Mouse (Mus musculus) forebrain, embryonic 14.5 days (tissue): Measurements from ENCODE around the gene Cd3e. TPM values are rescaled to one million over a fixed set of nuclear protein-coding genes. Genes with fewer than 3 reads are reported as not detected.

Experiments
- ATAC-seq: fragments of 200-750 bp; cut with Nextera tagmentation; 2 replicates; pipeline ENCODE4 v1.8.0; 2017; ENCODE audit warnings: mild to moderate bottlenecking, moderate library complexity
- DNase-seq: peaks from one replicate; pipeline ENCODE4 v3.0.0-alpha.2; 2015; ENCODE audit warnings: low spot score
- H3K27ac ChIP-seq: fragments of 300-500 bp; sonication (generic); 2 replicates; pipeline ENCODE4 v1.5.1; 2014; ENCODE audit warnings: low read depth, mild to moderate bottlenecking, control low read depth, low read length, moderate library complexity
- H3K27me3 ChIP-seq: fragments of 300-500 bp; sonication (generic); replicated peaks from 2 replicates; pipeline ENCODE4 v1.6.1; 2014; ENCODE audit warnings: low read length, control low read depth, mixed read lengths; ENCODE audit not compliant: control insufficient read depth, insufficient read depth
- H3K36me3 ChIP-seq: fragments of 300-500 bp; sonication (generic); 2 replicates; pipeline ENCODE4 v1.6.1; 2014; ENCODE audit warnings: low read length, control low read depth; ENCODE audit not compliant: control insufficient read depth, insufficient read depth
- H3K4me1 ChIP-seq: fragments of 300-500 bp; sonication (generic); 2 replicates; pipeline ENCODE4 v1.6.1; 2014; ENCODE audit warnings: antibody characterized with exemption, low read length, control low read depth; ENCODE audit not compliant: control insufficient read depth, insufficient read depth
- H3K4me2 ChIP-seq: fragments of 300-500 bp; sonication (generic); 2 replicates; pipeline ENCODE4 v1.6.1; 2014; ENCODE audit warnings: mild to moderate bottlenecking, control low read depth, low read length
- H3K4me3 ChIP-seq: fragments of 300-500 bp; sonication (generic); 2 replicates; pipeline ENCODE4 v1.5.1; 2014; ENCODE audit warnings: low read depth, low read length, control low read depth
- H3K9ac ChIP-seq: fragments of 300-500 bp; sonication (generic); 2 replicates; pipeline ENCODE4 v1.6.1; 2014; ENCODE audit warnings: mild to moderate bottlenecking, low read length, control low read depth, moderate library complexity
- H3K9me3 ChIP-seq: fragments of 300-500 bp; sonication (generic); replicated peaks from 2 replicates; pipeline ENCODE4 v1.6.1; 2016; ENCODE audit warnings: low read length, control low read depth, mixed read lengths; ENCODE audit not compliant: control insufficient read depth
- WGBS: fragments of 180-500 bp; shearing (Covaris S2); extraction: QIAGEN DNeasy Blood & Tissue Kit; methylation state at CpG from one replicate; pipeline ENCODE4 v1.1.7; 2014; 5-methylcytosine and 5-hydroxymethylcytosine counted together
- polyA plus RNA-seq: library from polyadenylated mRNA; unstranded; fragments of >200 nt; fragmentation: Nextera tagmentation; extraction: Ambion mirVana; gene quantifications from 2 replicates; pipeline ENCODE4 v1.2.1, GENCODE M21; 2014

Cd3e gene
- polyA plus RNA-seq, 1 experiment from 2014 or later: not detected

DNA sequence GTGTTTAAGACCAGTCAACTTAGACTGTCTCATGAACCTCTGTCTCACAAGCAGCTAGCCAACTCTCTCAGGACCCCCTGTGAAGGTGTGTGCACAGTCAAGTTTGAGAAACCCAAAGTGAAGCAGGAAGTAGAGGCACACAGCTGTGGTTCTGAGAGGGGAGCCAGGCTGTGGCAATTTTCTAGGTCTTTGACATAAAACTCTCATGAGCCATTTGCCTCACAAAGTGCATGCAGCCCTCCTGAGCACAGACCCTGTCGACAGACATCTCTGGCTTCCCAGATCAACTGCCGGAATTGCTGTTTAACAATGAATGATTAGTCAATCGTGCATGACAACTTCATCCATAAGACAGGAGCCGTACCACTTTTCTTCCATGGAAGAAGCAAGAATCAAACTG is 1.1 kb downstream of the Cd3e start:
- Histone ChIP-seq H3K27ac (no peak overlapping the region), H3K4me2 (no peak overlapping the region), H3K4me3 (no peak overlapping the region), H3K9me3 (no peaks in the 10 kb centered on the region), H3K4me1 (no peaks in the 10 kb centered on the region), H3K9ac (no peak overlapping the region), H3K36me3 (no peaks in the 10 kb centered on the region), H3K27me3 (no peaks in the 10 kb centered on the region)
- 77% methylated on average over 4 of the region's 4 CpGs for WGBS
- no peak for DNase-seq
- no peak for ATAC-seq

DNA sequence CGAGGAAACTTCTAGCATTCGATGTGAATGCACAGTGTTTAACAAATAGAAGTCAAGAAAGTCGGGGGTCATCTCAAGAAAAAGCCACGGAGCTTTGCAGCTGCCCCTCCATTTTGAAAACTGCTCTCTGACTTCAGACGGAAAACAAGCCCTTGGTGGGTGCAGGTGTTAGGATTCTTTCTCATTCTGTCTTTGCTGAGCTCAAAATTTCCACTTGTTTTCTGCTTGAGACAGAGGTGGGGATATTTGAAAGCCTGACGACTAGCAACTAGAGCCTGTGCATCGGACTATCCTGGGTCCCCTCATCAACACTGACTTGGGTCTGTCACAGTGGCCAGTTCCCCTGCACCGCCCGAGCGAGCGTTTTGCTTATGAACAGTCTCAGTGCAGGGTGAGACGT is 2.0 kb downstream of the Cd3e start:
- Histone ChIP-seq H3K36me3 (no peaks in the 10 kb centered on the region), H3K4me2 (no peak overlapping the region), H3K4me3 (no peak overlapping the region), H3K27me3 (no peaks in the 10 kb centered on the region), H3K27ac (no peak overlapping the region), H3K4me1 (no peaks in the 10 kb centered on the region), H3K9me3 (no peaks in the 10 kb centered on the region), H3K9ac (no peak overlapping the region)
- 76% methylated on average over 12 of the region's 12 CpGs for WGBS
- no peak for DNase-seq
- no peak for ATAC-seq

DNA sequence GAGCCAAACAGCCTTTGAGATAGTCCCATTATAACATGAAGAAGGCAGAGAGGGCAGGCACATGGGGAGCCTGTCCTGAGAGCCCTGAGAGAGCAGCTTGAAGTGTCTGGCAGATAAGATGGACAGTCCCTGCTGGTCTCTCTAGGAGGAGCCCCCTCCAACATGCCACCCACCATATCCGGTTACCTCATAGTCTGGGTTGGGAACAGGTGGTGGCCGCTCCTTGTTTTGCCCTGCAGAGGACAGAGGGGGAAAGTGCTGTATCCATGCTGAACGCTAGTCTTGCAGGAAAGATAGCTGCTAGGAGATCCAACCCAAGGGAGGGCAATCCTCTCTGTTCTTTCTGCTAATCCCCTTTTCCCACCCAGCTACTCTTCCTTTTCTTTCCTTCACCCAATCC is 9.2 kb downstream of the Cd3e start:
- Histone ChIP-seq H3K4me3 (no peak overlapping the region), H3K36me3 (no peaks in the 10 kb centered on the region), H3K4me2 (no peak overlapping the region), H3K9me3 (no peaks in the 10 kb centered on the region), H3K27me3 (no peaks in the 10 kb centered on the region), H3K9ac (no peak overlapping the region), H3K4me1 (no peaks in the 10 kb centered on the region), H3K27ac (no peak overlapping the region)
- 79% methylated on average over 3 of the region's 3 CpGs for WGBS
- ATAC-seq (no peak), DNase-seq (no peak)

DNA sequence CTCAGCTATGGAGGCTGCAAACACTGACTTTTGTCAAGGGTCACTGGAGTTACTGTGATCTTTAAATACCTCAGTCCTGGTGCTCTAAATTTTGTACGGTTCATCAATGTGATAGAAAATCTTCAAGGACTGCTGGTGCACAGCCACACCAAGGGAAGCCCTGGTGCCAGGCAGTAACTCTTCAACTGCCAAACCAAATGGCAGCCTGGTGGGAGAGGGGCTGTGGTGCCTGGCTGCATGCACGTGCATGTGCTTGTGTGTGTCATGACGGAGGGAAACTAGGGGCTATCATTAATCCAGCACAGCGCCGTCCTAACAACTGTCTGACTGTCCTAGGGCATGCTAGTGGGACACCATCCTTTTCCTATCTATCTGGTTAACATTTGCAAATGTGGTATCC is 9.7 kb downstream of the Cd3e start:
- no peaks in the 10 kb centered on the region for H3K9me3 ChIP-seq
- no peak for DNase-seq
- H3K9ac ChIP-seq: no peak overlapping the region
- no peak for ATAC-seq
- H3K4me1 ChIP-seq: no peaks in the 10 kb centered on the region
- WGBS: 83% methylated on average over 5 of the region's 5 CpGs
- H3K27me3 ChIP-seq: no peaks in the 10 kb centered on the region
- no peaks in the 10 kb centered on the region for H3K36me3 ChIP-seq
- no peak overlapping the region for H3K27ac ChIP-seq
- no peak overlapping the region for H3K4me2 ChIP-seq
- H3K4me3 ChIP-seq: no peak overlapping the region

DNA sequence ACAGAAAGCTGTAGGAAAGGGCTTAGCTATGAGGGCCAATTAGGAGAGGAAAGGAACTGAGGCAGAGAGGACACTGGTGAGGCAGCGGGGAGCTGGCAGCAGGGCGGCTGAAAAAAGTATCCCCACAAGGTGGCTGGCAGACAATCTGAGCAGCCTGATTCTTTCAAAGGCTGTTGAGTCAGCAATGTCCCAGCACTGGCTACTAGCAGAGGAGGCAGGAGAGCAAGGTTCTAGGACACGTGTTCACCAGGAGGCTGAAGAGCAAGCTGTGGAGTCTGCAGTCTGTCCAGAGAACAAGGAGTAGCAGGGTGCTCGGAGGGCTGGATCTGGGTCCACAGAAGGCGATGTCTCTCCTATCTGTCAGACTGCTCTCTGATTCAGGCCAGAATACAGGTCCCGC is 10.3 kb downstream of the Cd3e start:
- ATAC-seq (no peak), DNase-seq (no peak)
- H3K9me3 ChIP-seq: no peaks in the 10 kb centered on the region
- H3K36me3 ChIP-seq: no peaks in the 10 kb centered on the region
- 53% methylated on average over 6 of the region's 6 CpGs for WGBS
- H3K27ac ChIP-seq: no peak overlapping the region
- H3K27me3 ChIP-seq: no peaks in the 10 kb centered on the region
- H3K4me1 ChIP-seq: no peaks in the 10 kb centered on the region
- H3K4me2 ChIP-seq: no peak overlapping the region
- H3K4me3 ChIP-seq: no peak overlapping the region
- no peak overlapping the region for H3K9ac ChIP-seq

DNA sequence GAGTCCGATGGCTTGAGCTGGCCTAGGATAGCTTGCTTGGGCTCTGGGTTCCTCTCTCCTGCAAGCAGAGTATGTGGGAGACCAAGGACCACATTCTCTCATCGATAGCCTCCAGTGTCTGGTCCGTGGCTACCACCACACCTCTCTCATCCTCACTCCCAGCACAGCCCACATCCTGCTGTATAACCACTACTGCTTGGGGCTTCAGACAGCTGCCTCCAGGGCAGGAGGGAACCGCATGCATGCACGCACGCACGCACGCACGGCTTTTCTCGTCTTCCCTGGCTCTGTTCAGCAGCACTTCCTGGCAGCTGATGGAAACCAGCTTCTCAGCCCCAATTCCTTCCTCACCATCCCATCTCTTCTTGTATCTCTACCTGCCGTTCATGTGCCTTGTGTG is 11.3 kb downstream of the Cd3e start:
- no peaks in the 10 kb centered on the region for H3K27me3 ChIP-seq
- no peak for ATAC-seq
- no peak overlapping the region for H3K4me2 ChIP-seq
- H3K36me3 ChIP-seq: no peaks in the 10 kb centered on the region
- H3K9me3 ChIP-seq: no peaks in the 10 kb centered on the region
- no peak overlapping the region for H3K9ac ChIP-seq
- H3K27ac ChIP-seq: no peak overlapping the region
- no peak overlapping the region for H3K4me3 ChIP-seq
- DNase-seq: no peak
- H3K4me1 ChIP-seq: no peaks in the 10 kb centered on the region
- 90% methylated on average over 11 of the region's 11 CpGs for WGBS

DNA sequence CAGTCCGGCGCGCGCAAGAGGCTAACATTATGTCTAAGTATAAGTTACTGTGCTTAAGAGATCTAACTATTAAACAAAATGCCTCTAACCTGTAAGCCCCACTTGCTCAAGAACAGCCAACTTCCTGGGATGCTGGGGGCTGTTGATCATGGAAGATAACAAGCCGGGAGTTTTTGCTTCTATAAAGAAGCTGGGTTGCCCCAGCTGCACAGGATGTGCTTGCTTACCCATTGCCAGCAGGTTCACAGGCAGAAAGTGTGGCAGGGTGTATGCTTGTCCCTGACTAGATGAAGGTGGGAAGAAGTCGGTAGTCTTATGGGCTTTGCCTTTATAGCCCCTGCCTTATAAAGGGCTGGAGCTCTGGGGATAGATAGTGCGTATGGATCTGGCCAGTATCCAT is 12.8 kb downstream of the Cd3e start:
- ATAC-seq (no peak), DNase-seq (no peak)
- Histone ChIP-seq H3K4me2 (no peak overlapping the region), H3K4me3 (no peak overlapping the region), H3K27ac (no peak overlapping the region), H3K9ac (no peak overlapping the region), H3K27me3 (no peaks in the 10 kb centered on the region), H3K36me3 (no peaks in the 10 kb centered on the region), H3K4me1 (no peaks in the 10 kb centered on the region), H3K9me3 (no peaks in the 10 kb centered on the region)
- WGBS: 94% methylated on average over 7 of the region's 7 CpGs

DNA sequence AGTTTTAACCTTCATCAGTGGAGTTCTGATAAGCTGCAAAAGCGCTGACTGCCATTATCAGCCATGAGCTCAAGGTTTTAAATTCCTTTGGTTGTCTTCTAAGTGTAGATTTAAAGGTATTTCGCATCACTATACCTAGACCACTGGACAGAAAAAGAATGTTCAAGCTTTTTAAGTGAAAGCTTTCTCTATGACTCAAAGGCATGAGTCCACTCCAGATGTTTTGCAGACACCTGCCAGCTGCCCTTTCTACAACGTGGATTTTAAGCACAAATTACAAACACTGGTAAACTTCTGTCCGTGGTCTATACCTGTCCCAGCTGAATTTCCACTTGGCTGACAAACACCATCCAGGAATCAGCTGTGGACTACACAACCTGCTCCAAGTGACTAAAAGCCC is 14.5 kb downstream of the Cd3e start:
- no peaks in the 10 kb centered on the region for H3K9me3 ChIP-seq
- 79% methylated on average over 4 of the region's 4 CpGs for WGBS
- H3K4me3 ChIP-seq: no peak overlapping the region
- H3K9ac ChIP-seq: no peak overlapping the region
- H3K4me1 ChIP-seq: no peaks in the 10 kb centered on the region
- H3K36me3 ChIP-seq: no peaks in the 10 kb centered on the region
- ATAC-seq (no peak), DNase-seq (no peak)
- H3K27me3 ChIP-seq: no peaks in the 10 kb centered on the region
- no peak overlapping the region for H3K27ac ChIP-seq
- no peak overlapping the region for H3K4me2 ChIP-seq

DNA sequence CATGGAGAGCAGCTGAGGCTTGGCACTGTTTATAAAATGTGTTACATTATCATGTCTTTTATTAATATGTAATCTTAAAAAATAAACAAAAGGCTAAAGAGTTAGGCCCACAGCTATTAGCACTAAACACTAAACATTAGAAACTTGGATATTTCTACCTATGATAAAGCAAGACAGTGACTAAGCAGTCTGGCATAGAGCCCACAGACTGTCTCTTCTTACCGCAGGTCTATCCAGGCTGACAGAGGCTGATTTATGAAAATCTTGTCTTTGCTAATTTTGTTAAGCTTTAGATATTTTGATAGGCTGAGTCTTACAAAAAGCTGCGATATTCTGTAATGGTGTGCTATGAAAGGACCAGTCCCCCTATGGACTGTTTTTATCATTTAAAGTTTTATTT is 16.2 kb downstream of the Cd3e start:
- no peak overlapping the region for H3K9ac ChIP-seq
- WGBS: 91% methylated on average over 2 of the region's 2 CpGs
- H3K27ac ChIP-seq: no peak overlapping the region
- no peak overlapping the region for H3K4me3 ChIP-seq
- H3K9me3 ChIP-seq: no peaks in the 10 kb centered on the region
- H3K4me2 ChIP-seq: no peak overlapping the region
- DNase-seq (no peak), ATAC-seq (no peak)
- H3K36me3 ChIP-seq: no peaks in the 10 kb centered on the region
- no peaks in the 10 kb centered on the region for H3K4me1 ChIP-seq
- H3K27me3 ChIP-seq: no peaks in the 10 kb centered on the region

DNA sequence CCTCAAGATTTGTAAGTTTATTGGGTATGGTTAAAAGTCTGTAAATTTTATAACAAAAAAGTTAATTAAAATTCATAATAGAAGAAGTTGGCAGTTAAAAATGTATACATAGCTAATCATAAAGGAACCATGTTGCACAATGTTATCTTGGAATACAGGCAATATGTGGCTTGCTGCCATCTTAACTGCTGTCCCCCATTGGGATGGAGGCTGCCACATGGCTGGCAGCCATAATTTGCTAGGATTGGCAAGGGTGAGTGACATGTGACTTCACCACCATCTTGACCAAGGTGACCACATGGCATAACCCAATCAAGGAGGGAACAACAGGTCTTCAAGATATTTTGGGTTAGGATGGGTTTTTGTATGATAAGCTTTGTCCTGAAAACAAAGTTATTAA is 17.2 kb downstream of the Cd3e start:
- DNase-seq (no peak), ATAC-seq (no peak)
- H3K27me3 ChIP-seq: no peaks in the 10 kb centered on the region
- H3K4me3 ChIP-seq: no peak overlapping the region
- H3K9me3 ChIP-seq: no peaks in the 10 kb centered on the region
- H3K9ac ChIP-seq: no peak overlapping the region
- no peaks in the 10 kb centered on the region for H3K36me3 ChIP-seq
- no peaks in the 10 kb centered on the region for H3K4me1 ChIP-seq
- H3K27ac ChIP-seq: no peak overlapping the region
- H3K4me2 ChIP-seq: no peak overlapping the region
